8 mouse cellular contexts compared by ENCODE assay signal in the genomic region with DNA sequence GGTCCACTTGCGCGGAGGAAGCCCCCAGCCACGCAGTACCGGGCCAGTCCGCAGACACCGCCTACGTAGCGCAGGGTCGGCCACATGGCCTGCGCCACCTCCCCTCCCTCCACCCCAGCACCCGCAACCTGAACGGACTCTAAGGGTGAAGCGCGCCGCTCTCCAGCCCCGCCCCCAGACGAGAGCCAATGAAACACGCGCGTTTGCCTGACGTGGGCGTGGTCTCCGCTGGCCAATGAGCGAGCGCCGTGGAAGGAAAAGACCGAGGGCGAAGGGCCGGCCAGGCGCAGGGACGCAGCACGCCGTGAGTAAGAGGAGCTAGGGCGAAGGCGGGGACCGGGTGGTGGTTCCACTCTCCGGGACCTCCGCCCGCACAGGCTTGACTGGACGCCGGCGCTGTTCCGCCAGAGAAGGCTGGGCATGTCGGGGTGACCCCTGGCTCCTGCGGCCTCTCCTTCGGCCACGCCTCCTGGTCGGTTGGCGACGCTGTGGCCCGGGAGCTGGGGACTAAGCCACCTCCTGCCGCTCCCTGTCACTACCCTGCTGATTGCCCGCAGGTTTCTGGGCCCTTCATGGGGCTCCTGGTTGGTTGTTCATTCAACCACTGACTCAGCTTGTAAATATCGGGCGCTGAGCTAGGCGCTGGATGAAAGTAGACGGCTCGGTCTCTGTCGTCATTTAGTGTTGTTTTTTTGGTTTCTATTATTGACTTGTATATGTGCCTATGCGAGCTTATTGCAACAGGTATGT. TPM values are rescaled to one million over a fixed set of nuclear protein-coding genes. Genes with fewer than 3 reads are reported as not detected.
DNase-seq lines count a peak whose midpoint lies in the region; ATAC-seq and TF ChIP-seq lines count a peak whose summit lies in the region.

Gene L2hgdh (minus strand): TSS at position 163 of the 750 bp plus-strand sequence.
Gene Atp5s (plus strand): TSS at position 240 of the 750 bp plus-strand sequence.

- peak within 1 kb of the TSS; percentile 75 for H3K4me2 ChIP-seq in forebrain, embryonic 12.5 days
- peak within 1 kb of the TSS; percentile 99 for H3K4me2 ChIP-seq in heart, postnatal 0 days (ENCODE audit: low read depth, low read length)
- peak within 1 kb of the TSS; percentile 99 for H3K4me2 ChIP-seq in liver, embryonic 16.5 days (ENCODE audit: low read depth, low read length)
- peak within 1 kb of the TSS; percentile 87 for H3K4me2 ChIP-seq in neural tube, embryonic 13.5 days

- TF ChIP-seq EP300 in heart, postnatal 0 days (IDR thresholded peaks at IDR 0.05; ENCODE audit: low read depth) = no peak

- TF ChIP-seq POLR2A in testis, adult 2 months (IDR thresholded peaks at IDR 0.05; ENCODE audit: control insufficient read depth, low read depth, low read length) = peak; percentile 96

- peak within 1 kb of the TSS; percentile 73 for H3K9ac ChIP-seq in forebrain, embryonic 12.5 days
- H3K9ac ChIP-seq in heart, postnatal 0 days (replicated peaks; ENCODE audit: low read depth, low read length) = peak within 1 kb of the TSS; percentile 58
- H3K9ac ChIP-seq in liver, embryonic 16.5 days (ENCODE audit: low read depth, low read length) = peak within 1 kb of the TSS; percentile 85
- H3K9ac ChIP-seq in neural tube, embryonic 13.5 days = peak within 1 kb of the TSS; percentile 76

- peak within 1 kb of the TSS; percentile 80 for H3K27ac ChIP-seq in forebrain, embryonic 12.5 days
- peak within 1 kb of the TSS; percentile 85 for H3K27ac ChIP-seq in heart, postnatal 0 days (ENCODE audit: low read depth)
- H3K27ac ChIP-seq in liver, embryonic 16.5 days (ENCODE audit: low read length) = peak within 1 kb of the TSS; percentile 96
- peak within 1 kb of the TSS; percentile 84 for H3K27ac ChIP-seq in neural tube, embryonic 13.5 days (replicated peaks)
- peak within 1 kb of the TSS; percentile 78 for H3K27ac ChIP-seq in testis, adult 2 months (ENCODE audit: control insufficient read depth, insufficient read depth, low read depth, low read length)

- H3K4me3 ChIP-seq in E14TG2a.4 (replicated peaks; ENCODE audit: low read length) = peak within 1 kb of the TSS; percentile 88
- H3K4me3 ChIP-seq in forebrain, embryonic 12.5 days (replicated peaks) = peak within 1 kb of the TSS; percentile 70
- peak within 1 kb of the TSS; percentile 63 for H3K4me3 ChIP-seq in heart, postnatal 0 days (ENCODE audit: low read depth, low read length)
- peak within 1 kb of the TSS; percentile 76 for H3K4me3 ChIP-seq in liver, embryonic 16.5 days (ENCODE audit: low read depth, low read length)
- H3K4me3 ChIP-seq in neural tube, embryonic 13.5 days = peak within 1 kb of the TSS; percentile 78
- H3K4me3 ChIP-seq in testis, adult 2 months (ENCODE audit: control insufficient read depth, low read depth, low read length) = peak within 1 kb of the TSS; percentile 95

- H3K27me3 ChIP-seq in E14TG2a.4 (ENCODE audit: insufficient read depth, low read length) = no peaks in the 10 kb centered on the region
- no peaks in the 10 kb centered on the region for H3K27me3 ChIP-seq in forebrain, embryonic 12.5 days
- no peaks in the 10 kb centered on the region for H3K27me3 ChIP-seq in heart, postnatal 0 days (ENCODE audit: control insufficient read depth, insufficient read depth, low read length)
- H3K27me3 ChIP-seq in liver, embryonic 16.5 days (ENCODE audit: control insufficient read depth, insufficient read depth, low read depth, low read length) = no peaks in the 10 kb centered on the region
- H3K27me3 ChIP-seq in neural tube, embryonic 13.5 days = no peaks in the 10 kb centered on the region
- no peaks in the 10 kb centered on the region for H3K27me3 ChIP-seq in testis, adult 2 months (ENCODE audit: control insufficient read depth, insufficient read depth, low read length)

- H3K36me3 ChIP-seq in E14TG2a.4 (ENCODE audit: insufficient read depth, low read length) = peaks cover 37% of the 10 kb centered on the region
- peaks cover 11% of the 10 kb centered on the region for H3K36me3 ChIP-seq in forebrain, embryonic 12.5 days (replicated peaks)
- no peaks in the 10 kb centered on the region for H3K36me3 ChIP-seq in heart, postnatal 0 days (replicated peaks; ENCODE audit: control insufficient read depth, insufficient read depth, low read length)
- peaks cover 6% of the 10 kb centered on the region; the same call in 1 of the 2 replicates for H3K36me3 ChIP-seq in liver, embryonic 16.5 days (ENCODE audit: control insufficient read depth, insufficient read depth)
- H3K36me3 ChIP-seq in neural tube, embryonic 13.5 days = peaks cover 14% of the 10 kb centered on the region
- H3K36me3 ChIP-seq in testis, adult 2 months (ENCODE audit: control insufficient read depth, insufficient read depth, low read length) = no peaks in the 10 kb centered on the region; the same call in 1 of the 2 replicates

- under 1% methylated on average over 60 of the region's 60 CpGs for WGBS in forebrain, embryonic 12.5 days
- under 1% methylated on average over 60 of the region's 60 CpGs for WGBS in heart, postnatal 0 days
- WGBS in liver, embryonic 16.5 days (ENCODE audit: insufficient replicate concordance) = under 1% methylated on average over 60 of the region's 60 CpGs
- WGBS in neural tube, embryonic 13.5 days = under 1% methylated on average over 60 of the region's 60 CpGs

- peaks cover 31% of the 10 kb centered on the region for H3K9me3 ChIP-seq in E14TG2a.4 (ENCODE audit: low read length)
- H3K9me3 ChIP-seq in forebrain, embryonic 12.5 days = peaks cover 4% of the 10 kb centered on the region
- H3K9me3 ChIP-seq in heart, postnatal 0 days (replicated peaks; ENCODE audit: control insufficient read depth, low read length) = no peaks in the 10 kb centered on the region
- peaks cover under 1% of the 10 kb centered on the region for H3K9me3 ChIP-seq in liver, embryonic 16.5 days (replicated peaks; ENCODE audit: control insufficient read depth, low read length)
- 0 out of 2 replicates have a peak, but pooled peaks cover 5% of the 10 kb centered on the region for H3K9me3 ChIP-seq in neural tube, embryonic 13.5 days

- no peak for TF ChIP-seq CTCF in E14TG2a.4 (conservative IDR thresholded peaks at IDR 0.05; ENCODE audit: low read length)
- no peak for TF ChIP-seq CTCF in heart, postnatal 0 days (IDR thresholded peaks at IDR 0.05; ENCODE audit: low read depth)
- no peak for TF ChIP-seq CTCF in testis, adult 2 months (IDR thresholded peaks at IDR 0.05; ENCODE audit: control insufficient read depth, insufficient read depth, insufficient replicate concordance, low read depth, low read length)

- peaks cover 41% of the 10 kb centered on the region for H3K4me1 ChIP-seq in E14TG2a.4 (replicated peaks; ENCODE audit: low read depth, low read length)
- H3K4me1 ChIP-seq in forebrain, embryonic 12.5 days = peaks cover 18% of the 10 kb centered on the region
- peaks cover 13% of the 10 kb centered on the region for H3K4me1 ChIP-seq in heart, postnatal 0 days (ENCODE audit: control insufficient read depth, insufficient read depth)
- H3K4me1 ChIP-seq in liver, embryonic 16.5 days (ENCODE audit: control insufficient read depth, low read depth, low read length) = peaks cover 19% of the 10 kb centered on the region
- peaks cover 19% of the 10 kb centered on the region for H3K4me1 ChIP-seq in neural tube, embryonic 13.5 days (replicated peaks)
- peaks cover 6% of the 10 kb centered on the region for H3K4me1 ChIP-seq in testis, adult 2 months (ENCODE audit: control insufficient read depth, insufficient read depth, low read length)

- peak; percentile 98 for ATAC-seq in forebrain, embryonic 12.5 days (ENCODE audit: low FRiP score)
- peak; percentile 97 for ATAC-seq in heart, postnatal 0 days (ENCODE audit: insufficient read depth, low read depth)
- ATAC-seq in liver, embryonic 16.5 days (ENCODE audit: low read depth) = peak; percentile 90
- peak; percentile 96 for ATAC-seq in neural tube, embryonic 13.5 days (ENCODE audit: low read depth)

- DNase-seq in c-Kit-positive CD71-positive TER-119-positive erythroid progenitor cells, embryonic 14.5 days (ENCODE audit: low spot score) = peak; percentile 97
- peak; percentile 95 for DNase-seq in heart, postnatal 0 days (ENCODE audit: low spot score)
- DNase-seq in kidney, postnatal 4 days = peak; percentile 97 to 99

RNA-seq across cellular contexts. Expression of gene L2hgdh, which starts in this region (rescaled TPM):
- 15.7 and 16.2 TPM in 2 replicates for polyA plus RNA-seq in forebrain, embryonic 12.5 days (2016; fragmentation: Nextera tagmentation; extraction: Ambion mirVana)
- total RNA-seq in heart, postnatal 0 days (2014; rRNA removed; ENCODE audit: low replicate concordance) = 22.0 and 24.7 TPM in 2 replicates
- 13.9 and 14.7 TPM in 2 replicates for polyA plus RNA-seq in heart, postnatal 0 days (2015; fragmentation: Nextera tagmentation; extraction: Ambion mirVana)
- polyA plus RNA-seq in liver, embryonic 16.5 days (2015; fragmentation: Nextera tagmentation; extraction: Ambion mirVana) = 11.6 and 12.2 TPM in 2 replicates
- polyA plus RNA-seq in neural tube, embryonic 13.5 days (2015; fragmentation: Nextera tagmentation; extraction: Ambion mirVana) = 8.9 and 9.6 TPM in 2 replicates
- 8.1 and 9.4 TPM in 2 replicates for polyA plus RNA-seq in testis, adult 2 months (2012; rRNA removed)

RNA-seq across cellular contexts. Expression of gene Atp5s, which starts in this region (rescaled TPM):
- 22.7 and 24.1 TPM in 2 replicates for polyA plus RNA-seq in forebrain, embryonic 12.5 days (2016; fragmentation: Nextera tagmentation; extraction: Ambion mirVana)
- 8.9 and 20.6 TPM in 2 replicates for total RNA-seq in heart, postnatal 0 days (2014; rRNA removed; ENCODE audit: low replicate concordance)
- 40.9 and 41.4 TPM in 2 replicates for polyA plus RNA-seq in heart, postnatal 0 days (2015; fragmentation: Nextera tagmentation; extraction: Ambion mirVana)
- 16.7 and 18.4 TPM in 2 replicates for polyA plus RNA-seq in liver, embryonic 16.5 days (2015; fragmentation: Nextera tagmentation; extraction: Ambion mirVana)
- polyA plus RNA-seq in neural tube, embryonic 13.5 days (2015; fragmentation: Nextera tagmentation; extraction: Ambion mirVana) = 31.1 and 32.3 TPM in 2 replicates
- 70.7 and 93.4 TPM in 2 replicates for polyA plus RNA-seq in testis, adult 2 months (2012; rRNA removed)

Comparison
In these comparisons a context has a peak if more than half of its experiments do, and no peak if none do; other contexts are left out.
1. Peak in every context shown above with its lines: DNase-seq, ATAC-seq, H3K4me3 ChIP-seq and H3K27ac ChIP-seq.